Mouse (Mus musculus) liver, adult 10 weeks (tissue): ENCODE data around the gene Olfr678. TPM values are rescaled to one million over a fixed set of nuclear protein-coding genes. Genes with fewer than 3 reads are reported as not detected.

Experiments used
- polyA plus RNA-seq: library from polyadenylated mRNA; stranded (reverse); fragments of 350-450 nt; fragmentation: Illumina TruSeq; extraction: RNeasy Lipid Tissue Mini Kit (QIAGEN cat#74804); gene quantifications from one replicate; pipeline ENCODE4 v1.2.3, GENCODE M21; 2014; ENCODE audit warnings: low read depth, low replicate concordance

Olfr678 gene
- polyA plus RNA-seq: not detected

DNA sequence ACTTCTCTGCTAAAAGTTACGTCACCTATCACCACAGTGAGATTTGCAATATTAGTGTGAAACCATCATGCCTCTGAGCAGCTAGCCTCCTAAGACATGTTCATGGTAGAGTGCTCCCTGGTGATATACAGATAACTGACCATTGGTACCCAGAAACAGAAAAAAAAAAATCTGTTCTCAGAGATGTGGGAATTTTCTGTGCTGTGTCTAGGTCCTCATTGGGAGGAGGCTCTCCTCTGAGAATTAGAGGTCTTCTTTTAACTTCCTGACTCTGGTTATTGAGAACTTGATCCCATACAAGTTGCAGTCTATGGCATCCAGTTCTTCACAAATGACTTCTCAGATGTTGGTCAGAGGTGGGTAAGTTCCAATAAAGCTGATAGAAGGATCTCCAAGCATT is at the start of gene Olfr678:
TSS of gene Olfr678 (plus strand) at position 301 of the 400 bp plus-strand sequence.

DNA sequence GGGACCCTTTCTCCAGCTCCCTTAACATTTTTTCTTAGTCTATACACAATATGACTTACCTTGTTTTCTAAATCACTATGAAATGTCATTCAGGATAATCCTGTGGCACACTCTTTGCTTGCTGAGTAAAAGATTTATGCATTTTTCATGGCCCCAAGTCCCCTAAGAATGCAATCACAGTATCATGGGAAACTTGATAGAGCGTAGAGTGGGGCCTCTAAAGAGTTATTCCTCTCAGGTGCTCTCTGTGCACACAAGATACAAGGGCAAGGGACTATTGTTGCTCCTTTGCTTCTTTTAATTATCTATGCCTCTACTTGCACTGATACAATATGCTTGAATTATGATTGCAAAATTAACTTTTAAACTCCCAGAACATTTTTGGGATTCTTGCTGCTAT is 35.9 kb upstream of the Olfr678 start, which contains the start of gene Olfr675:
TSS of gene Olfr675 (minus strand) at position 101 of the 400 bp plus-strand sequence.

DNA sequence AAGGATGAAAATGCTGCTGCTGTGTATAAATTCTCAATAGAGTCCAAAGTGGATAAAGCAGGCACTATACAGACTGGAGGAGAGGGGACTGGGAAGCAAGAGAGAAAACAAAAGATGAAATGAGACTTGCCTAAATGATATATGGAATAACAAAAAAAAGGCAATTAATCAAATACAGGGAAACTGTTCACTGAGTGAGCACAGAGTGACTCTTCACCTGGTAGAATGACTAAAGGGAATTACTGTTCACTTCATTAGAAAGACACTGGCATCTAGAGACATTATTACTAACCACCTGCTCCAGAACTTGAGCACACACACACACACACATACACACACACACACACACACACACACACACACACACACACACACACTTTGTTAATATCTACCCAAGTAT is 31.9 kb upstream of the Olfr678 start, which contains the start of gene Olfr676:
TSS of gene Olfr676 (plus strand) at position 301 of the 400 bp plus-strand sequence.

DNA sequence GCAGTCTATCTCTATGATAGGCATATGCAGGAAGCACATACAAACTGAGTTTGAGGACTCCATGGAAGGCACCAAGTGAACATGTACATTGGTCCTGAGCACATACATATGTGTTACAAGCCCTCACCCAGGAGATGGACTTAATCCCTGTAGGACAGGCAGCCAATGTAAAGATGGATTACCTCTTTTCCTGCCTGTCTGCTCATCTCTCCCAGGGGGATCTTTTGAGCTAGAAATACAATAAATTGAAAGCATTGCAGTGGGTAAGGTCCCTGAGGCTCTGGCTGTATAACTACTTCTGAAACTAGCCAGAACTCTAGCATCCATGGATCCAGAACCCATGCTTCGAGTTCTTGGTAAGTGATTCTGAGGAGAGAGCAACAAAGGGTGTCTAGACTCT is 16.6 kb downstream of the Olfr678 start, which contains the start of gene Olfr679:
TSS of gene Olfr679 (plus strand) at position 301 of the 400 bp plus-strand sequence.

DNA sequence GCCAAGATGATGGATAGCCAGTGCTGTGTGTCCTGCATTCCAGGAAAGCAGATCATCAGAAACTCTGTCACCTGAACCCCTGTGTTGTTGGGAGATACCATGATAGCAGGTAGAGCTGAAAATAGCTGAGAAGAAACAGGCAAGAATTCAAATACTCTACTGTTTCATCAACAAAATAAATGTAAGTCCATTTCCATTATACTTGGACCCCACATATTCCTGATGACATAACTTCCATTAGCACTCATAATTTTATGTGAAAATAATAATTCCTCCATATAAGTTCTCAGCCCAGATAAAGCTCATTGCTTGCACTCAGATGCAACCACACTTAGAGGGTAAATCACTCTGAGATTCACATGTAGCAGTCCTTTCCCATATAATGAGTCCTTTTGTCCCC is 28.4 kb downstream of the Olfr678 start, which contains the start of gene Olfr680-ps1:
TSS of gene Olfr680-ps1 (minus strand) at position 101 of the 400 bp plus-strand sequence.

DNA sequence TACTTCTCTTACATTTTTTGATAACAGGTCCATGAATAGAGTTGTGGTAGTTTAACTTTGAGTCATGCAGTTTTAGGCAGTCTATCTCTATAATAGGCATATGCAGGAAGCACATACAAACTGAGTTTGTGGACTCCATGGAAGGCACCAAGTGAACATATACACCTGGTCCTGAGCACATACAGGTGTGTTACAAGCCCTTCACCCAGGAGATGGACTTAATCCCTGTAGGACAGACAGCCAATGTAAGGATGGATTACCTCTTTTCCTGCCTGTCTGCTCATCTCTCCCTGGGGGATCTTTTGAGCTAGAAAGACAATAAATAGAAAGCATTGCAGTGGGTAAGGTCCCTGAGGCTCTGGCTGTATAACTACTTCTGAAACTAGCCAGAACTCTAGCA is 52.3 kb downstream of the Olfr678 start, which contains the start of gene Olfr681:
TSS of gene Olfr681 (plus strand) at position 301 of the 400 bp plus-strand sequence.

Other genes with a start within 250 kb of the Olfr678 start
- gene Usp17lb, start 221.9 kb upstream of the Olfr678 start, polyA plus RNA-seq: not detected
- gene Usp17la, start 207.5 kb upstream of the Olfr678 start, polyA plus RNA-seq: not detected
- gene Olfr665, start 186.4 kb upstream of the Olfr678 start, polyA plus RNA-seq: not detected
- gene Olfr666, start 168.5 kb upstream of the Olfr678 start, polyA plus RNA-seq: not detected
- not detected for gene Olfr667, start 143.0 kb upstream of the Olfr678 start, polyA plus RNA-seq
- gene Olfr668, start 136.4 kb upstream of the Olfr678 start, polyA plus RNA-seq: not detected
- not detected for gene Olfr669, start 130.2 kb upstream of the Olfr678 start, polyA plus RNA-seq
- not detected for gene Olfr670, start 101.9 kb upstream of the Olfr678 start, polyA plus RNA-seq
- gene Olfr671, start 85.3 kb upstream of the Olfr678 start, polyA plus RNA-seq: not detected
- gene Olfr672, start 62.4 kb upstream of the Olfr678 start, polyA plus RNA-seq: not detected
- not detected for gene Olfr675, start 36.0 kb upstream of the Olfr678 start, polyA plus RNA-seq
- gene Olfr676, start 31.8 kb upstream of the Olfr678 start, polyA plus RNA-seq: not detected
- not detected for gene Olfr677, start 13.1 kb upstream of the Olfr678 start, polyA plus RNA-seq
- gene Olfr679, start 16.7 kb downstream of the Olfr678 start, polyA plus RNA-seq: not detected
- not detected for gene Olfr680-ps1, start 28.3 kb downstream of the Olfr678 start, polyA plus RNA-seq
- gene Olfr681, start 52.4 kb downstream of the Olfr678 start, polyA plus RNA-seq: not detected
- gene Olfr683, start 82.5 kb downstream of the Olfr678 start, polyA plus RNA-seq: not detected
- not detected for gene Olfr684, start 99.2 kb downstream of the Olfr678 start, polyA plus RNA-seq
- gene Olfr685, start 121.5 kb downstream of the Olfr678 start, polyA plus RNA-seq: not detected
- not detected for gene Olfr686, start 143.0 kb downstream of the Olfr678 start, polyA plus RNA-seq
- not detected for gene Olfr688, start 223.6 kb downstream of the Olfr678 start, polyA plus RNA-seq
- gene Olfr689, start 246.7 kb downstream of the Olfr678 start, polyA plus RNA-seq: not detected